Comparison of ENCODE assay signal across 18 mouse cellular contexts in genomic region chr13:46921559-46921958, GRCm38 (mm10). TPM values are rescaled to one million over a fixed set of nuclear protein-coding genes. Genes with fewer than 3 reads are reported as not detected.
DNase-seq lines count a peak whose midpoint lies in the region; ATAC-seq and TF ChIP-seq lines count a peak whose summit lies in the region.
"Had no signal": no experiment of that assay in that cellular context is flagged by ENCODE, and none has a peak within 500 bp of the region (broad histone marks: within the 10 kb centered on the region; RNA-seq: fewer than 3 reads in every experiment).

No protein-coding gene starts in this region.

- peak overlapping the region; percentile 21 for H3K27ac ChIP-seq in gastrocnemius, adult 2 months
- peak overlapping the region; percentile 71 for H3K27ac ChIP-seq in heart, embryonic 15.5 days
- H3K27ac ChIP-seq in lung, embryonic 14.5 days (ENCODE audit: low read depth): peak overlapping the region; percentile 12; the same call in 1 of the 2 replicates
- H3K27ac ChIP-seq: forebrain, embryonic 13.5 days; liver, embryonic 14.5 days; midbrain, embryonic 12.5 days; stomach, embryonic 15.5 days had no signal

- no peak overlapping the region; the same call in 1 of the 2 replicates for H3K4me3 ChIP-seq in gastrocnemius, adult 2 months
- no peak overlapping the region for H3K4me3 ChIP-seq in heart, embryonic 15.5 days
- no peak overlapping the region for H3K4me3 ChIP-seq in lung, embryonic 14.5 days (ENCODE audit: low read depth, low read length)
- H3K4me3 ChIP-seq: forebrain, embryonic 13.5 days; midbrain, embryonic 12.5 days; stomach, embryonic 15.5 days had no signal

- 39% methylated on average over 8 of the region's 8 CpGs for WGBS in heart, embryonic 15.5 days
- WGBS in lung, embryonic 14.5 days: 44% methylated on average over 8 of the region's 8 CpGs

- H3K4me1 ChIP-seq in heart, embryonic 15.5 days (replicated peaks): peaks cover 57% of the 10 kb centered on the region
- H3K4me1 ChIP-seq in lung, embryonic 14.5 days (ENCODE audit: insufficient read depth): peaks cover 20% of the 10 kb centered on the region
- H3K4me1 ChIP-seq: forebrain, embryonic 13.5 days; midbrain, embryonic 12.5 days; stomach, embryonic 15.5 days had no signal

- H3K36me3 ChIP-seq in heart, embryonic 15.5 days: peaks cover 4% of the 10 kb centered on the region; the same call in 1 of the 2 replicates
- peaks cover 23% of the 10 kb centered on the region; the same call in 1 of the 2 replicates for H3K36me3 ChIP-seq in lung, embryonic 14.5 days (ENCODE audit: insufficient read depth)
- H3K36me3 ChIP-seq: G1E; stomach, embryonic 15.5 days had no signal

- H3K4me2 ChIP-seq in heart, embryonic 15.5 days: peak overlapping the region; percentile 27
- no peak overlapping the region for H3K4me2 ChIP-seq in lung, embryonic 14.5 days
- H3K4me2 ChIP-seq: forebrain, embryonic 13.5 days; midbrain, embryonic 12.5 days; stomach, embryonic 15.5 days had no signal

- H3K9ac ChIP-seq in heart, embryonic 15.5 days: 0 out of 2 replicates have a peak overlapping the region, but pooled peaks have one; percentile 1
- no peak overlapping the region for H3K9ac ChIP-seq in lung, embryonic 14.5 days
- H3K9ac ChIP-seq: forebrain, embryonic 13.5 days; liver, embryonic 14.5 days; midbrain, embryonic 12.5 days; stomach, embryonic 15.5 days had no signal

- no peak for DNase-seq in gastrocnemius, adult 2 months
- no peak for DNase-seq in gastrocnemius, postnatal 36 days
- no peak for DNase-seq in heart, postnatal 14 days
- DNase-seq in lung, embryonic 14.5 days: peak; percentile 56
- no peak for DNase-seq in lung, adult 18-20 months
- DNase-seq in lung, postnatal 14 days: peak; percentile 24
- DNase-seq: cerebellum, postnatal 36 days; gastrocnemius, postnatal 25 days; kidney, adult 9 months; retina, postnatal 1 day; thymus, adult 18-20 months had no signal

- intact Hi-C loops in gastrocnemius, adult 2 months (cut with DNase I): no loop called here
- intact Hi-C loops in gastrocnemius, postnatal 36 days (cut with DNase I): no loop called here
- intact Hi-C loops in heart, postnatal 14 days (cut with DNase I): no loop called here

- no peak for ATAC-seq in heart, embryonic 15.5 days (replicated peaks; ENCODE audit: insufficient number of reproducible peaks, insufficient read depth, low FRiP score, low read depth)
- no peak for ATAC-seq in lung, embryonic 14.5 days (ENCODE audit: insufficient read depth)
- ATAC-seq in erythroblast, adult 5-6 weeks (replicated peaks; ENCODE audit: low FRiP score, poor library complexity, severe bottlenecking): no peak
- ATAC-seq: forebrain, embryonic 13.5 days had no signal

- no peak for TF ChIP-seq CTCF in gastrocnemius, adult 2 months (IDR thresholded peaks at IDR 0.05)
- no peak for TF ChIP-seq CTCF in lung, embryonic 14.5 days (IDR thresholded peaks at IDR 0.05; ENCODE audit: low read depth)

- no peaks in the 10 kb centered on the region for H3K27me3 ChIP-seq in heart, embryonic 15.5 days
- H3K27me3 ChIP-seq in lung, embryonic 14.5 days (ENCODE audit: insufficient read depth, low read length): no peaks in the 10 kb centered on the region
- H3K27me3 ChIP-seq: forebrain, embryonic 13.5 days; midbrain, embryonic 12.5 days; stomach, embryonic 15.5 days had no signal

- H3K9me3 ChIP-seq in heart, embryonic 15.5 days (replicated peaks): no peaks in the 10 kb centered on the region
- H3K9me3 ChIP-seq in lung, embryonic 14.5 days (ENCODE audit: low read depth, low read length): no peaks in the 10 kb centered on the region
- H3K9me3 ChIP-seq: forebrain, embryonic 13.5 days; G1E; midbrain, embryonic 12.5 days; stomach, embryonic 15.5 days had no signal

RNA-seq across cellular contexts. Expression of gene Kif13a, which starts 8.1 kb away (rescaled TPM):
- total RNA-seq in gastrocnemius, adult 2 months (2021): 10 to 100 TPM; 90.6 to 92.3 TPM
- total RNA-seq in gastrocnemius, postnatal 36 days (2021): 10 to 100 TPM; 73.1 to 81.3 TPM
- polyA plus RNA-seq in heart, embryonic 15.5 days (2015; fragmentation: Nextera tagmentation; extraction: Ambion mirVana): 41.6 and 45.3 TPM in 2 replicates
- total RNA-seq in heart, postnatal 14 days (2021): 100 to 1,000 TPM in 1 of 2 experiments, 10 to 100 TPM in 1; 95.6 to 104 TPM
- 35.4 and 40.4 TPM in 2 replicates for polyA plus RNA-seq in lung, embryonic 14.5 days (2014; fragmentation: Nextera tagmentation; extraction: Ambion mirVana)
- total RNA-seq in erythroblast, adult 5-6 weeks (2015; ENCODE audit: low replicate concordance): 7.1 TPM in 2 replicates
- total RNA-seq in erythroblast, adult 5-6 weeks (2017; ENCODE audit: low replicate concordance): 6.6 and 12.8 TPM in 2 replicates
- polyA plus RNA-seq: G1E had no signal

Comparison
In these comparisons a context has a peak if more than half of its experiments do, and no peak if none do; other contexts are left out.
1. DNase-seq: peak in lung, embryonic 14.5 days (single experiment) and lung, postnatal 14 days (single experiment); none in gastrocnemius, adult 2 months (single experiment), gastrocnemius, postnatal 36 days (0 of 2), heart, postnatal 14 days (0 of 2) and lung, adult 18-20 months (0 of 2).
2. H3K27ac ChIP-seq: peak in every context shown above with its lines; median percentile 71 in heart, embryonic 15.5 days; 21 in gastrocnemius, adult 2 months; 12 in lung, embryonic 14.5 days.
3. RNA of gene Kif13a, which starts 8.1 kb away (total RNA-seq): 95.6 to 104 TPM in heart, postnatal 14 days, 90.6 to 92.3 TPM in gastrocnemius, adult 2 months and 73.1 to 81.3 TPM in gastrocnemius, postnatal 36 days; 6.6 to 12.8 TPM in erythroblast, adult 5-6 weeks; every median in the first group is over 4 times any median in the second.